Mouse (Mus musculus) bone marrow macrophage, adult 2 months (primary cell): Measurements from ENCODE around the gene Pea15a. TPM values are rescaled to one million over a fixed set of nuclear protein-coding genes. Genes with fewer than 3 reads are reported as not detected.

Source experiments
- H3K27ac ChIP-seq: 2 replicates; pipeline ENCODE4 v1.5.1; 2012; ENCODE audit warnings: low read depth, low read length; ENCODE audit not compliant: insufficient read depth
- H3K4me1 ChIP-seq: 2 replicates; pipeline ENCODE4 v1.6.1; 2012; ENCODE audit warnings: low read length; ENCODE audit not compliant: control insufficient read depth, insufficient read depth
- H3K4me3 ChIP-seq: 2 replicates; pipeline ENCODE4 v1.5.1; 2012; ENCODE audit warnings: mild to moderate bottlenecking, low read length, moderate library complexity; ENCODE audit not compliant: insufficient read depth
- CTCF ChIP-seq: IDR thresholded peaks from 2 replicates; pipeline ENCODE4 v1.5.1; 2012; ENCODE audit warnings: low read depth, mild to moderate bottlenecking, low read length, moderate library complexity
- POLR2A ChIP-seq: IDR thresholded peaks from 2 replicates; pipeline ENCODE4 v1.6.1; 2012; ENCODE audit warnings: mild to moderate bottlenecking, low read depth, low read length, borderline replicate concordance
- polyA plus RNA-seq: library from polyadenylated mRNA; stranded (reverse); fragments of >200 nt; gene quantifications from 2 replicates; pipeline ENCODE4 v1.2.4, GENCODE M21; 2012; ENCODE audit not compliant: missing spikeins, insufficient read depth, insufficient read length

The Pea15a gene
- polyA plus RNA-seq, 1 experiment: 256 TPM

DNA sequence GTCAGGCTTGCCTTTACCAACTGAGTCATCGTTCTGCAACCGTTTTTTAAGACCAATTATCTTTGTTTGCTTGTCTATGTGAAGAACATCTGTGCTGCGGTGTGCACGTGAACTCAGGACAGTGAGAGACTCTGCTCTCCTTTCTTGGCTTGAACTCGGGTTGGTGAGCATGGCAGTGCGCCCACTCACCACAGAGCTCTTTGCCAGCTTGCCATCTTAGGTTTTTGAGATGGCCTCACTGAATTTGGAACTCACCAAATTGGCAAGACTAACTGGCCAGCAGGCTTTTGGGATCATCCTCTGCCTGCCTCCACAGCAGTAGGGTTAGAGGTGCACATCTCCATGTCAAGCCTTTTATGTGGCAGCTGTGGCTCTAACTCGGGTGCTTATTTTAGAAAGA lies 28.8 kb downstream of the Pea15a start:
- no peak for TF ChIP-seq POLR2A
- TF ChIP-seq CTCF: no peak
- no peak overlapping the region for H3K4me3 ChIP-seq
- no peak overlapping the region for H3K27ac ChIP-seq

DNA sequence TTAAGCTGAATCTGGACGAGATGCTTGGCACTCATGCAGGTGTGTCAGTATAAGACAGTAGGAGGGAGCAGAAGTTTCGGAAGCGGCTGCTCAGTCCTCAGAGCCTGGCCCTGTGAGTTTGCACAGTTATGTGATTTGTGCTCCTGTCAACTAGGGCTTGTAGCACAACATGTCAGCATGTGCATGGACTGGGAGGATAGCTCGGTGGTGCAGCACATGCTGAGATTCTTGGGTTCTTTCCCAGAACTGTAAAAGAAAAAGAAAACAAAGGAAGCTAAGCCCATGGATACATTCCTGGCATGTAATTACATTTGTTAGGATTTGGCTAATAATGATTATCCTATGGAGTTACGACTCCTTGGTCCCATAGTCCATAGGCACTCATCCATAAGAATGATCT lies 33.4 kb downstream of the Pea15a start:
- H3K4me3 ChIP-seq: no peak overlapping the region
- TF ChIP-seq POLR2A (no peak), CTCF (no peak)
- H3K4me1 ChIP-seq: no peaks in the 10 kb centered on the region
- H3K27ac ChIP-seq: no peak overlapping the region

More for the DNA sequence above, 28.8 kb downstream of the Pea15a start:
- no peaks in the 10 kb centered on the region for H3K4me1 ChIP-seq

DNA sequence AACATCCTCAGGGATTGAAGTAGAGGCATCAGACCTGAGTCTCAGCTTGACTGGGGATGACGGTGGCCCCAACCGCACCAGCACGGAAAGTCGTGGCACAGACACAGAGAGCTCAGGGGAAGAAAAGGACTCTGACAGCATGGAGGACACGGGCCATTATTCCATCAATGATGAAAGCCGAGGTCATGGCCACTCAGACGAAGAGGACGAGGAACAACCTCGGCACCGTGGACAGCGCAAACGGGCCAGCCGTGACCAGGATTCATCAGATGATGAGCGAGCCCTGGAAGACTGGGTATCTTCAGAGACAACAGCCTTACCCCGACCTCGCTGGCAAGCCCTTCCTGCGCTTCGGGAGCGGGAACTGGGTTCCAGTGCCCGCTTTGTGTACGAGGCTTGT lies 34.2 kb downstream of the Pea15a start:
- TF ChIP-seq POLR2A (no peak), CTCF (no peak)

DNA sequence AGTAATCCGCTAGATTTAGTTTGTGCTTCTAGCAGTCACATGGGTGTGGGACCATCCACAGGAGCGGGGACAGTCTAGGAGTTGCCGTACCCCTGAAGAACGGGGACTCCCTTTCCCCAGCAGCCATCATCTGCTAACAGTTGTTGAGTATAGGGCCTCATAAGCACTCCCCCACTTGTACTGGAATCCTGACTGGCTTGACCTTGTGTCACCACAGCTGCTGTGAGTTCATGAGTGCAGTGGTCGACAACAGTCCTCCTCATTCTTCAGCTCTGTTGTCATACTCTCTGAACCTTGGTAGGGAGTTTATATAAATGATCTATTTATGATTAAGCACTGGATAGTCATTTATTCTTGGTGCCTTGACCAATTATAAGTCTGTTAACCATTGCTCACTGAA lies 36.8 kb downstream of the Pea15a start:
- TF ChIP-seq CTCF: no peak
- H3K4me1 ChIP-seq: no peaks in the 10 kb centered on the region
- H3K4me3 ChIP-seq: no peak overlapping the region
- no peak overlapping the region for H3K27ac ChIP-seq

More for the DNA sequence above, 34.2 kb downstream of the Pea15a start:
- no peaks in the 10 kb centered on the region for H3K4me1 ChIP-seq
- no peak overlapping the region for H3K4me3 ChIP-seq
- no peak overlapping the region for H3K27ac ChIP-seq

DNA sequence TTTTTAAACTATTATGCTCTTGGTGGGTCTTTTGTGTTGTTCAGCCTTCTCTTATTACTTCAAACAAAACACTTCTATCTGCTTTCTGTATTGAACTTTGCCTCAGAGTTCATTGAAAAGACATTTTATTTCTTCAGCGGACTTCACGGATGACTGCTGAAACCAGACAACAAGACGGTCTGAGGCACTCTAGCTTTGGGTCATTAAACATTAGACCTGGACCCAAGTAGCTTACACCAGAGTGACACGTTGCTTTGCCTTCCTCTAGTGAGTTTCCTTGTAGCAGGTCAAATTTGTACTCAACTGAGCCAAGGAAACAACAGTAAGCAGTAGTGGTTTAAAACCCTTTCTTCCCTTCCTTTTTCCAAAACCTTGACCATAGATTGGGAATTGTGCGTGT lies 38.7 kb downstream of the Pea15a start:
- H3K27ac ChIP-seq: no peak overlapping the region
- H3K4me3 ChIP-seq: no peak overlapping the region
- TF ChIP-seq CTCF: no peak
- TF ChIP-seq POLR2A: no peak
- peaks cover 7% of the 10 kb centered on the region for H3K4me1 ChIP-seq

DNA sequence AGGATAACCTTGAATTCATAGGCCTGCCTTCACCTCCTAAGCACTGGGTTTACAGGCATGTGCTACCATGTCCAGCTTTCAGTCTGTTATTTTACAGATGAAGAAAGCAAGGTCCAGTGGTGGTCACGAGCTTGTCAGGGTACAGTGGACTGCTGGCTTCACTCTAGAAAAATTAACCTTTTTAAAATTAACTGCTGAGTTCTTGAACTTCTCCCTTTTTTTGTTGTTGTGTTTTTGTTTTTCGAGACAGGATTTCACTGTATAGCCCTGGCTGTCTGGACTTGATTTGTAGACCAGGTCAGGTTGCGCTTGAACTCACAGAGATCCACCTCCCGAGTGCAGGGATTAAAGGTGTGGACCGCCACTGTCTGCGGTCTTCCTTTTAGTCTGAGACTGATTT lies 43.6 kb downstream of the Pea15a start:
- TF ChIP-seq CTCF (no peak), POLR2A (no peak)
- H3K4me1 ChIP-seq: peaks cover 7% of the 10 kb centered on the region
- no peak overlapping the region for H3K27ac ChIP-seq
- H3K4me3 ChIP-seq: no peak overlapping the region

DNA sequence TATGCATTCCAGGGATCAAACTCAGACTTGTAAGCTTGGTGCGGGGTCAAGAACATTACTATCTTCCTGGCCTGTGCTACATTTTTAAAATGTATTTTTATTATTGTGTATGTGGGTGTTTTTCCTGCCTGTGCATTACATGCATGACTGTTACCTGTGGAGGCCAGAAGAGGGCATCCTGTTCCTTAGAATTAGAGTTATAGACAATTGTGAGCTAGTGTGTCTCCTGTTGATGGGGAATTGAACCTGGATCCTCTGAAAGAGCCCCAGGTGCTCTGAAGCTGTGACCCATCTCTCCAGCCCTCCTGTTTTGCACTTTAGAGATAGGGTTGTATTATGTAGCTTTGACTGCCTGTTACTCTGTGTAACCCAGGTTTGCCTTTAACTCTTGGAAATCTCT lies 44.6 kb downstream of the Pea15a start:
- Histone ChIP-seq H3K4me1 (peaks cover 7% of the 10 kb centered on the region), H3K27ac (no peak overlapping the region), H3K4me3 (no peak overlapping the region)
- TF ChIP-seq CTCF (no peak), POLR2A (no peak)

DNA sequence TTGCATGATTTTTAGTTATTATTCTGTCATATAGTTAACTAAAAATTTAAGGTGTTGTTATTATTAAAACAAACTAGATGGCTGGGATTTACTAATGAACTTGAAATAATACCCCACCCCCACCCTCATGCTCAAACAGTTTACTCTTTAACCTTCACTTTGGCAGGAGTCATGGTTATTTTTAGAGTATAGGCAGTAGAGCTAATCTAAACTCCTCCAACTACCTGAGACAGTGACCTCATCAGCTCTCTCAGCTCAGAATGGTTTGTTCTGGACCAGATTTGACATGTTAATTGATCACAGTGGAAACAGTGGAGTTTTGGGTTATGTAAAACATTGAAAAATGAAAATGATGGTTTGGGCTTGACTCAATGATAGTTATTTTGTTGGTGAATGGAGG lies 46.1 kb downstream of the Pea15a start:
- no peak overlapping the region for H3K27ac ChIP-seq
- TF ChIP-seq POLR2A (no peak), CTCF (no peak)
- peaks cover 7% of the 10 kb centered on the region for H3K4me1 ChIP-seq
- no peak overlapping the region for H3K4me3 ChIP-seq

DNA sequence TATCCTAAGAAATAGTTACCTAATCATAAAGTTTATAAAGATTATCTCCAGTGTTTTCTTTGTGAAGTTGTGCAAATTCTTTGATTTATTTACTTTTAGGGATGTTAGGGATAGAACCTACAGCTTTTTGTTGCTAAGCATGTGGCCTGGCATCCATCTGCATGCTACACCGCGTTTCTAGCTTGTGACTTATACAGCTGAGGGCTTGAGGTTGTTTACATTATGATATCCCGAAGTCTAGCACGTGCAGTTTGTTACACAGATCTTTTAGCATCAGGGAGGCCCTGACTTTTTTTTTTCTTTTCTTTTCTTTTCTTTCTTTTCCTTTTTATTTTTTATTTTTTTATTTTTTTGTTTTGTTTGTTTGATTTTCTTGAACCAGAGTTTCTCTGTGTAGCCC lies 46.6 kb downstream of the Pea15a start:
- no peak overlapping the region for H3K4me3 ChIP-seq
- no peak overlapping the region for H3K27ac ChIP-seq
- TF ChIP-seq POLR2A (no peak), CTCF (no peak)
- H3K4me1 ChIP-seq: peaks cover 7% of the 10 kb centered on the region

DNA sequence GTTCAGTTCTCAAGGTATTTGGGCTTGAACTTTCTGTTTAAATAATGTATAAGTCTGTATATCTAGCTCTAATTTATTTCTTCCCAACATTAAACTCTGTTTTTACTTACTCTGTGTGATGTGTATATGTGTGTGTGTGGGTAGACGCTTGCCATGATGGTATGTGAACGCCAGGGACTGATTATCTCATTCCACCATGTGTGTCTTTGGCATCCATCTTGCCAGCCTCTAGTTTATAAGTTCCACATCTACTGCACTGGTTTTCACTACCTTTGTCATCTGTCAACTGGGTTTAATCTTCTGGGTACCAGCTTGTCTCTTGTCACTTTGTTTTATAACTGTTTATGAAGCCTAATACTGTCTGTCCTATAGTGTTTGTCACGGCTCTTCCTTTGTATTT lies 51.1 kb downstream of the Pea15a start:
- TF ChIP-seq CTCF (no peak), POLR2A (no peak)
- no peak overlapping the region for H3K4me3 ChIP-seq
- H3K4me1 ChIP-seq: peaks cover 5% of the 10 kb centered on the region; the same call in 1 of the 2 replicates
- no peak overlapping the region for H3K27ac ChIP-seq

DNA sequence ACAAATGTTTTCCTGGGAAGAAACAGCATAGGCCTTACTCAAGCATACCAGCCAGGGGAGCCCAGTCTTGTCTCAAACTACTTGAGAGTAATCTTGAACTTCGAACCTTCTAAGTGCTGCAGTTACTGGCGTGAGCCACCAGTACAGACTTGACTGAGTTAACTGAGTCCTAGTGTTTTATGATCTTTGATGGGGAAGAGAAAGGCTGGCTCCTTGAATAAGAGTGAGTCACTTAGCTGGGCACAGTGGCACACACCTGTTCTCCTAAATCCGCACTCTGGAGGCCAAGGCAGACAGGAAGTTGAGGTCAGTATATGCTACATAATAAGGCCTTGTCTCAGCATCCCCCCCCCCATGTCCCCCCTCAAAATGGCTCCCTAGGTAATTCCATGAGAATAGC lies 52.1 kb downstream of the Pea15a start:
- Histone ChIP-seq H3K4me1 (peaks cover 7% of the 10 kb centered on the region; the same call in 1 of the 2 replicates), H3K4me3 (no peak overlapping the region), H3K27ac (no peak overlapping the region)
- TF ChIP-seq POLR2A (no peak), CTCF (no peak)
